Mouse (Mus musculus) spleen, adult 2 months (tissue): ENCODE results near the gene Mark3. TPM values are rescaled to one million over a fixed set of nuclear protein-coding genes. Genes with fewer than 3 reads are reported as not detected.

Experiments used
- DNase-seq, 2 experiments: peaks; one replicate each; pipeline versions ENCODE4 v3.0.0 to v3.0.0-alpha.2; 2012 to 2021; ENCODE audit warnings: low spot score in 2 of 2, low read depth in 1 of 2
- H3K27ac ChIP-seq: fragments of 200-500 bp; 2 replicates; pipeline ENCODE4 v1.5.1; 2012; ENCODE audit warnings: low read length, inconsistent platforms; ENCODE audit not compliant: insufficient read depth
- H3K27me3 ChIP-seq: fragments of 200-500 bp; 2 replicates; pipeline ENCODE4 v1.6.1; 2012; ENCODE audit warnings: mild to moderate bottlenecking, moderate library complexity, low read length, inconsistent platforms; ENCODE audit not compliant: control insufficient read depth, insufficient read depth
- H3K36me3 ChIP-seq: fragments of 200-500 bp; 2 replicates; pipeline ENCODE4 v1.6.1; 2012; ENCODE audit warnings: mild to moderate bottlenecking, low read length, inconsistent platforms; ENCODE audit not compliant: control insufficient read depth, insufficient read depth
- H3K4me1 ChIP-seq: fragments of 200-500 bp; 2 replicates; pipeline ENCODE4 v1.6.1; 2011; ENCODE audit warnings: inconsistent platforms; ENCODE audit not compliant: control insufficient read depth, insufficient read depth, insufficient read length
- H3K4me3 ChIP-seq: fragments of 200-500 bp; 2 replicates; pipeline ENCODE4 v1.5.1; 2011; ENCODE audit warnings: mild to moderate bottlenecking, inconsistent platforms; ENCODE audit not compliant: insufficient read depth, insufficient read length; ENCODE audit errors: extremely low read depth
- CTCF ChIP-seq: fragments of 200-500 bp; IDR thresholded peaks from 2 replicates; pipeline ENCODE4 v1.5.1; 2011; ENCODE audit warnings: mild to moderate bottlenecking, inconsistent platforms; ENCODE audit not compliant: insufficient read depth, insufficient read length, insufficient replicate concordance; ENCODE audit errors: extremely low read depth
- POLR2A ChIP-seq: fragments of 200-500 bp; IDR thresholded peaks from 2 replicates; pipeline ENCODE4 v1.6.1; 2011; ENCODE audit warnings: low read depth, low read length, inconsistent platforms
- WGBS: fragments of 180-500 bp; shearing (Covaris S2); methylation state at CpG from one replicate; pipeline ENCODE4 v1.1.7; 2018; 5-methylcytosine and 5-hydroxymethylcytosine counted together
- polyA plus RNA-seq: library from polyadenylated mRNA; depleted of rRNA; stranded (reverse); fragments of >200 nt; gene quantifications from 2 replicates; pipeline ENCODE4 v1.2.3, GENCODE M21; 2012

Gene Mark3
- polyA plus RNA-seq, 1 experiment = 19.8 TPM

GRCm38 (mm10) chr12:111694271-111694781, 120.0 kb downstream of the Mark3 start:
- Histone ChIP-seq H3K27ac (peak overlapping the region; percentile 65), H3K27me3 (no peaks in the 10 kb centered on the region), H3K4me3 (no peak overlapping the region), H3K4me1 (peaks cover 14% of the 10 kb centered on the region; the same call in 1 of the 2 replicates), H3K36me3 (no peaks in the 10 kb centered on the region)
- no peak for DNase-seq
- TF ChIP-seq CTCF = no peak
- TF ChIP-seq POLR2A = no peak
- WGBS = 29% methylated on average over 12 of the region's 12 CpGs

- Histone ChIP-seq H3K4me3 (no peak overlapping the region), H3K27ac (peak overlapping the region; percentile 40; the same call in 1 of the 2 replicates), H3K36me3 (no peaks in the 10 kb centered on the region), H3K27me3 (no peaks in the 10 kb centered on the region), H3K4me1 (peaks cover 14% of the 10 kb centered on the region; the same call in 1 of the 2 replicates)
- 69% methylated on average over 13 of the region's 13 CpGs for WGBS
- TF ChIP-seq CTCF (no peak), POLR2A (no peak)
- no peak for DNase-seq
Measured at GRCm38 (mm10) chr12:111694880-111695804, 120.8 kb downstream of the Mark3 start.

- Histone ChIP-seq H3K36me3 (no peaks in the 10 kb centered on the region), H3K27me3 (no peaks in the 10 kb centered on the region), H3K27ac (no peak overlapping the region; the same call in 1 of the 2 replicates), H3K4me1 (peaks cover 14% of the 10 kb centered on the region; the same call in 1 of the 2 replicates), H3K4me3 (no peak overlapping the region)
- 25% methylated on average over 6 of the region's 6 CpGs for WGBS
- TF ChIP-seq POLR2A = no peak
- peak; percentile 53; the same call in 1 of the 2 replicates for TF ChIP-seq CTCF
- DNase-seq = peak; percentile 45 to 50
Measured at GRCm38 (mm10) chr12:111696239-111696638, 121.9 kb downstream of the Mark3 start.

GRCm38 (mm10) chr12:111697708-111698107, 123.4 kb downstream of the Mark3 start:
- no peak for DNase-seq
- no peaks in the 10 kb centered on the region for H3K27me3 ChIP-seq
- H3K27ac ChIP-seq = no peak overlapping the region
- no peak overlapping the region for H3K4me3 ChIP-seq
- H3K36me3 ChIP-seq = no peaks in the 10 kb centered on the region
- 75% methylated on average over 4 of the region's 4 CpGs for WGBS
- TF ChIP-seq POLR2A = no peak
- TF ChIP-seq CTCF = no peak
- peaks cover 7% of the 10 kb centered on the region; the same call in 1 of the 2 replicates for H3K4me1 ChIP-seq

- no peak overlapping the region for H3K27ac ChIP-seq
Measured at GRCm38 (mm10) chr12:111698346-111698913, 124.1 kb downstream of the Mark3 start.

GRCm38 (mm10) chr12:111699542-111699941, 125.2 kb downstream of the Mark3 start:
- WGBS = 83% methylated on average over 4 of the region's 4 CpGs
- TF ChIP-seq CTCF (no peak), POLR2A (no peak)
- H3K36me3 ChIP-seq = no peaks in the 10 kb centered on the region
- no peak for DNase-seq
- H3K4me1 ChIP-seq = no peaks in the 10 kb centered on the region; the same call in 1 of the 2 replicates
- H3K27ac ChIP-seq = no peak overlapping the region
- H3K27me3 ChIP-seq = no peaks in the 10 kb centered on the region
- H3K4me3 ChIP-seq = no peak overlapping the region

More at GRCm38 (mm10) chr12:111698346-111698913, 124.1 kb downstream of the Mark3 start:
- 86% methylated on average over 6 of the region's 6 CpGs for WGBS
- no peak overlapping the region for H3K4me3 ChIP-seq
- no peak for TF ChIP-seq POLR2A
- TF ChIP-seq CTCF = no peak
- H3K27me3 ChIP-seq = no peaks in the 10 kb centered on the region
- peaks cover 5% of the 10 kb centered on the region; the same call in 1 of the 2 replicates for H3K4me1 ChIP-seq
- DNase-seq = no peak
- no peaks in the 10 kb centered on the region for H3K36me3 ChIP-seq
